Mouse (Mus musculus) T-helper 2 cell (primary cell): ENCODE measurements around the gene Eif2d.

Source experiments
- in situ Hi-C: fragments of 300-600 bp; cut with MboI, MseI; formaldehyde crosslinking; loops from one replicate; pipeline ENCODE4 v1.15.1; 2025; ENCODE audit warnings: high pct_unique_total_duplicates

The Eif2d gene

DNA sequence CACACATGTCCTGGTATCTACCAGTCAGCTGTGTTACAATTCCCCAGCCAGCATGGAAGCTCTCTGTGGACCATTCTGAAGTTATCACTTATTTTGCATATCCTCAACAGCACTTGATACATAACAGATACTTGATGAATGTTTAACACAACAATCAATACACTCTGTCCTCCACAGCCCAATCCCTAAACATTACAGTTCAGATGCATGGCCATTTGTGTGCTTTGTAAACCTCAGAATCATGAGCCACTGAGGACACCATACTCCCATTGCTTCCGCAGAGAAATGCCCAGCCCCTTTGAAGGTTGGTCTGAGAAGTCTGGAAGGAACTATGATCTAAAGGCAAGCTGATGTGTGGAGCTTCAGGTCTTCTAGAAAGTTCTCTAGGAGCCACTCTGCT lies 58.7 kb downstream of the Eif2d start:
- in situ Hi-C loops: loop anchor here (5.0 kb wide), 1 partner anchor 34 kb away; no protein-coding TSS in a partner anchor

- in situ Hi-C loops: loop anchor here (5.0 kb wide), 1 partner anchor 36 kb away; no protein-coding TSS in a partner anchor
These were observed 60.0 kb downstream of the Eif2d start for GRCm38 (mm10) chr1:131212956-131213355.

DNA sequence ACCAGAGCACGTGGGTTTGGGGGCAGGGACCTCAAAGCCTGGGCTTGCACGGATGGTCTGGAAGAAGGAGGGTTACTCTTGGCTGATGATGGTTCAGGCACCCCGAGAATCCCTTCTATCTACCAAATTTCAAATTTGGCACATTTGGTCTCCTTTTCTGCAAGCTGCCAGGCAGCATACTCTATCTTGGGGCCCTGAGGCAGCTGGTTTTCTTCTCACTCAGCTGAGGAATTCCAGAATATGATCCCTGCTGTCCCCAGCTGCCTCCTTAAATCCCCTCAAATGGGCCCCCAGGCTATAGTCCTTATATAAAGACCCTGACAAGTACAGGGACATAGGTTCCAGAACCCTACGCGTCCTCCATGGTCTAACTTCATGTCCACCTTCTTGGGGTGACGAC lies 60.4 kb downstream of the Eif2d start:
- in situ Hi-C loops: loop anchor here (5.0 kb wide), 1 partner anchor 36 kb away; no protein-coding TSS in a partner anchor

DNA sequence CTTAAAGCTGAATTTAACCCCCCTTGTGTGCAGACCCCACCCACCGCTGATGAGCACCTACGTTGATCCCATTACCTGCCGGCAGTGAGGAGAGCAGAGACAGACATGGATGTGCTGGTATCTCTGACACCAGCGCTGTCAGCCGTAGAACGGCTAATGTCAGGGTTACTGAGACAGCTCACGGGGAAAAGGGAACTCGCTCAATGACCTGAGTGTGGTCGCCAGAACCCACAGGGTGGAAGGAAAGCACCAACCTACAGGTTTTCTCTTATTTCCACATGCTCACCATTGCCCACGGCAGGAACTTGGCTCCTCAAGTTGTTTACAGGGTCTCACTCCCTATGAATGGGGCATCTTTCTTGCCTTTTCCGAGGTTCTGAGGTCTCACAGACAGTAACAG lies 66.0 kb downstream of the Eif2d start:
- in situ Hi-C loops: loop anchor here (5.0 kb wide), 1 partner anchor 33 kb away; no protein-coding TSS in a partner anchor

DNA sequence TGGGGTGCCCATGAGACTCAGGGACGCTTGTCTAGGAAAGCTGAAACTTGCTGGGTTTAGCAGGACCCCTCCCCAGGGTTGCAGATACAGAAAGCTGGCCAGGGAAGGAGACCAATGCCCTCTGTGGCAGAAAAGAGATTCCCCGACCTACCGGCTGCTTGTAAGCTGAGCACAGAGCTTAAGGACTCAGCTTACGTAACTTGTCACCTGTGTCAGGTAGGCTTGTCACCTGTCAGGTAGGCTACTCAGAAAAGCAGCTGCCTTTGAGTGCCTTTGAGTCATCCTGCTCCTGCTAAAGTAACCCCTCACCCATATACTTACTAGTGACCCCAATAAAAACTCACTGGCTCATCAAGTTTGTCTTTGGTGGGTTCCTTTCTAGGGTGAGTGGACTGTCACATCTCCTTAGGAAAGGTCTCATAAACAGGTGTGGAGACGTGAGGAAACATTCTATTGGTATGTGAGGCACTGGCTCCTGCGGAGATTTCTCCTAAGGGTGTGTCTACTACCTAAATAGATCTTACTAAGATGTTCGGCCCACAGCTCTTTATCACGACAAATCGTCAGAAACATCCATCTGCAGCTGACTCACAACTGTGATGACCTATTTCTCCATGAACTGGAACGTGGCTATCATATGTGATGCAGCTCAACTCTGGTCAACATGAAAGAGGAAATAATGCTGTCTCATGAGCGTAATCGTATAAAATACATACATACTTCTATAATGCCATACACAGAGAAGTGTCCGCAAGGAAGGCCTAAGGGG lies 69.0 kb downstream of the Eif2d start:
- in situ Hi-C loops: no loop called here

GRCm38 (mm10) chr1:131223345-131223744 lies 70.4 kb downstream of the Eif2d start:
- in situ Hi-C loops: no loop called here

GRCm38 (mm10) chr1:131224848-131225471 lies 72.0 kb downstream of the Eif2d start:
- in situ Hi-C loops: no loop called here

DNA sequence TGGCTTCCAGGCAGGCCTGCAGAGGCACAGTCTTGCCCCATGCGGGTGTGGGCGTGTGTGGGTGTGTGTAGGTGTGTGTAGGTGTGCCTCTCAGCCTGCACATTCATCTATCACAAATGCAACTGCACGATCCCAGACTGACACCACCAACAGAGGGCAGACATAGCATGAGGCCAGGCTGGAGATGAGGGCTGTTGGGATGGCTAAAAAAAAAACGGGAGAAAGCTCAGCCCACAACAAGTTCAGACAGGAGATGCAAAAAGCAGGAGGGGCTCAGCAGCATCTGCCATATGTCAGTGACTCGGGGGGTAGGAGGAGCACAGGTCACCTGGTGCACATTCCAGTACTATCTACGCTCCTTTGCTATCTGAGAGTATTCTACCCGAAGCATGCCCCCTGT lies 75.2 kb downstream of the Eif2d start:
- in situ Hi-C loops: no loop called here

- in situ Hi-C loops: no loop called here
These were observed 75.7 kb downstream of the Eif2d start for GRCm38 (mm10) chr1:131228659-131229058.

DNA sequence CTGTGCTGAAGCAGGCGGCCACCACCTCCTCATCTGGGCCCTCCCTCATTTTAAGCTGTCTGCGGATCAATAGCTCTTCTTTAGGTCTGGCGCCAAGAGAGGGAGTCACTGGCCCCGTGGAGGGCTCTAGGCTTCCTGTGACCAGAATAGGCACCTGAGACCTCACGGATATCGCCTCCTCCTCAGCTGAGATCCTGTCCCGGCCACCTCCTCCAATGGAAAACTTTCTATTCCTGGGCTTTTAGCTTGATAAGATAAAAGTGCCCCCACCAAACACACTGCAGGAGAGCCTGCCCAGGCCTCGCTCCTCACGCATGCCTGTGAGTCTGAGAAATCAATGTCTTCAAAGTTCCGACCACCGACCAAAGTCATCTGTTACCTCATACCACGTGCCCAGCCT lies 80.5 kb downstream of the Eif2d start:
- in situ Hi-C loops: no loop called here

DNA sequence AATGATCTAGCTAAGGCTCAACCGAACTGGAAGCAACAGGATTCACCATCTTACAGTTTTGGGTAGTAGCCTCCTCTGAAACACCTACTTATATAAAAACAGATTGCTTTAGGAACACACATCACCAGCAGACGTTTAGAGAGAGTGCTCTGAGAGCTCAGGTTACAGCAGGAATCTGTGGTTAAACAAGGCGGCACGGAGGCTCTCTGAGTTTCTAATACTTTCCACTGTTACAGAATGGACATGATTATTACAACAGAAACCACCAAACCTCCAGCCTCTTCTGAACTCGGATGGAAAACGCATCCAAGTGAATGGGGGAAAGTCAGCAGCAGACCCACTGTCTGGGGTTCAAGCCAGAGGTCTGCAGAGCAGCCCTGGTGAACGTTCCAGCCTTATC lies 83.1 kb downstream of the Eif2d start:
- in situ Hi-C loops: no loop called here
